Mouse (Mus musculus) liver, adult 2 months (tissue): ENCODE measurements around the gene Ncdn. TPM values are rescaled to one million over a fixed set of nuclear protein-coding genes. Genes with fewer than 3 reads are reported as not detected.

Experiments
- DNase-seq: peaks from one replicate; pipeline ENCODE4 v3.0.0-alpha.2; 2011; ENCODE audit warnings: low read depth, low spot score; ENCODE audit errors: extremely low read depth
- H3K27ac ChIP-seq: fragments of 200-500 bp; replicated peaks from 2 replicates; pipeline ENCODE4 v1.5.1; 2012; ENCODE audit warnings: low read depth, mild to moderate bottlenecking, control low read depth, inconsistent platforms, low read length; ENCODE audit not compliant: insufficient read depth
- H3K27me3 ChIP-seq: fragments of 200-500 bp; 2 replicates; pipeline ENCODE4 v1.6.1; 2012; ENCODE audit warnings: mild to moderate bottlenecking, moderate library complexity, low read length, inconsistent platforms; ENCODE audit not compliant: control insufficient read depth, insufficient read depth
- H3K36me3 ChIP-seq: fragments of 200-500 bp; 2 replicates; pipeline ENCODE4 v1.6.1; 2012; ENCODE audit warnings: low read length, inconsistent platforms; ENCODE audit not compliant: control insufficient read depth, insufficient read depth
- H3K4me1 ChIP-seq: fragments of 200-500 bp; 2 replicates; pipeline ENCODE4 v1.6.1; 2011; ENCODE audit warnings: low read length; ENCODE audit not compliant: control insufficient read depth, insufficient read depth
- H3K4me3 ChIP-seq: fragments of 200-500 bp; 2 replicates; pipeline ENCODE4 v1.5.1; 2011; ENCODE audit warnings: low read depth, mild to moderate bottlenecking, control low read depth, low read length, moderate library complexity; ENCODE audit not compliant: insufficient read depth
- H3K79me2 ChIP-seq: fragments of 200-500 bp; 2 replicates; pipeline ENCODE4 v1.6.1; 2012; ENCODE audit warnings: inconsistent platforms, mild to moderate bottlenecking, low read length, moderate library complexity; ENCODE audit not compliant: control insufficient read depth, insufficient read depth
- H3K9ac ChIP-seq: fragments of 200-500 bp; 2 replicates; pipeline ENCODE4 v1.6.1; 2012; ENCODE audit warnings: low read depth, mild to moderate bottlenecking, control low read depth, inconsistent platforms, low read length
- CTCF ChIP-seq: fragments of 200-500 bp; IDR thresholded peaks from 2 replicates; pipeline ENCODE4 v1.5.1; 2011; ENCODE audit warnings: low read depth, low read length, control low read depth
- POLR2A ChIP-seq: fragments of 200-500 bp; IDR thresholded peaks from 2 replicates; pipeline ENCODE4 v1.6.1; 2011; ENCODE audit warnings: low read length, control low read depth; ENCODE audit not compliant: insufficient read depth; ENCODE audit errors: extremely low read depth
- WGBS: fragments of 180-500 bp; shearing (Covaris S2); methylation state at CpG from one replicate; pipeline ENCODE4 v1.1.7; 2018; 5-methylcytosine and 5-hydroxymethylcytosine counted together
- polyA plus RNA-seq: library from polyadenylated mRNA; depleted of rRNA; stranded (reverse); fragments of >200 nt; gene quantifications from 2 replicates; pipeline ENCODE4 v1.2.3, GENCODE M21; 2012; rRNA removed
- total RNA-seq: library from RNA; depleted of rRNA; stranded (reverse); fragments of >200 nt; gene quantifications from 2 replicates; pipeline ENCODE4 v1.2.3, GENCODE M21; 2014; rRNA removed

The Ncdn gene
- total and polyA plus RNA-seq, 2 experiments: 2.4 to 12.8 TPM

DNA sequence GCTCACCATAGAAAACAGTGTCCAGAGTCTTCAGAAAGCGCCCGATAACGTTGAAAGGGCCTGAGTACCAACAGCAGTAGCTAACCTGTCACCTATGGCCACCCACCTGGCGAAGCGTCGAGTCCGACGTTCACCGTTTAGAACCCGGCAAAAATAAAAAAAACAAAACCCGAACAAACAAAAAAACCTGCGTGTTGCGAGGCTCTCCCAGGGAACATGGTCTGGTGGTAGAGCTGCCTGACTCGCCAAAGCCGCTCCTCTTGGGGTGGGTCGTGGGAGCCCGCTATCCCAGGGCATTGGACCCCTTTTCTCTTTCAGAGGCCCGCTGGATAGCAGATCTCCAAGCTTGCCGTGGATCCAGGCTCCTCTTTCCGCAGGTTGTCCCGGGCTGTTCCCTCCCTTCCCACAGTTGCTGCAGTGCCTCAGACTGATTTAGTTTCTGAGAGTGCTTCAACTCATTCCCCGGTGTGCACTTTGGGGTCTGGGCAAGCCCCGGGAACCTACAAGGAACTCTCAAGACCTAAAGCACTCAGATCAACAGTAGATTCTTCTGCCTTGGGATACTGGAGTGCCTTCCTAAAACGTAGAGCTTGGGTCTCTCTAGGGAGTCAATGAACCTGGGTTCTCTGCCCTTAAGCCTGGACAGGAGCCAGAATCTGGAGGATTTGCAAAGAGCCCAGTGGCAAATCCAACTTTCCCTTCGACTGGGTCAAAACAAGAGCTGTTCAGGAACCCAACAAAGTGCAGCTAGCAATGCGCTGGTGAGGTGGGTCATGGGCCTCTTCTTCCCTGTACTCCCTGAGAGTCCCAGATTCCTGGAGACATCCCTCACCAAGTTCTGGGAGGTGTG is 20.5 kb downstream of the Ncdn start:
- peaks cover 33% of the 10 kb centered on the region for H3K27me3 ChIP-seq
- WGBS: 6% methylated on average over 26 of the region's 26 CpGs
- peak; percentile 74 for DNase-seq

DNA sequence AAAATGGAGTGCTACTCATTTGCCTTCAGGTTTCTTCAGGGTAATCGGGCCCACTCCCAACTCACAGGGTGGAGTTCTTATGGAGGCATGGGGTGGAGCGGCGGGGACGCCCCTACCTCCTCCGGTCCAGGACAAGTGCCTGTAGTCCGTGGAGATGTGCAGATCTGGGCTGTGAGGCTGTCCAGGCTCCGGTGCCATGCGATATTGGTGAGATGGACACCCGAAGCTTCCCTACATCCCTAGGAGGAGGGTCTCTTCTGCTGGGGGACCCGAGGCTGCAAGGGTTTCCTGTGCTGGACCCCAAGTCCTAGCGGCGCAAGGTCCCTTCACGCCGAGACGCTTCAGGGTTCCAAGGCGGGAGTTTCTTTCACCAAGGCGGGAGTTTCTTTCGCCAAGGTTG is 21.1 kb downstream of the Ncdn start:
- H3K36me3 ChIP-seq: no peaks in the 10 kb centered on the region
- H3K4me1 ChIP-seq: peaks cover 4% of the 10 kb centered on the region
- 6% methylated on average over 18 of the region's 18 CpGs for WGBS
- H3K27me3 ChIP-seq: peaks cover 33% of the 10 kb centered on the region
- H3K4me3 ChIP-seq: no peak overlapping the region
- DNase-seq: no peak
- no peak overlapping the region for H3K27ac ChIP-seq
- H3K9ac ChIP-seq: no peak overlapping the region
- no peak for TF ChIP-seq POLR2A
- TF ChIP-seq CTCF: no peak
- H3K79me2 ChIP-seq: no peaks in the 10 kb centered on the region

More for the DNA sequence above, 20.5 kb downstream of the Ncdn start:
- TF ChIP-seq POLR2A: no peak
- no peak for TF ChIP-seq CTCF
- H3K4me3 ChIP-seq: no peak overlapping the region
- H3K27ac ChIP-seq: no peak overlapping the region
- H3K9ac ChIP-seq: no peak overlapping the region
- peaks cover 4% of the 10 kb centered on the region for H3K4me1 ChIP-seq
- H3K79me2 ChIP-seq: no peaks in the 10 kb centered on the region
- no peaks in the 10 kb centered on the region for H3K36me3 ChIP-seq

DNA sequence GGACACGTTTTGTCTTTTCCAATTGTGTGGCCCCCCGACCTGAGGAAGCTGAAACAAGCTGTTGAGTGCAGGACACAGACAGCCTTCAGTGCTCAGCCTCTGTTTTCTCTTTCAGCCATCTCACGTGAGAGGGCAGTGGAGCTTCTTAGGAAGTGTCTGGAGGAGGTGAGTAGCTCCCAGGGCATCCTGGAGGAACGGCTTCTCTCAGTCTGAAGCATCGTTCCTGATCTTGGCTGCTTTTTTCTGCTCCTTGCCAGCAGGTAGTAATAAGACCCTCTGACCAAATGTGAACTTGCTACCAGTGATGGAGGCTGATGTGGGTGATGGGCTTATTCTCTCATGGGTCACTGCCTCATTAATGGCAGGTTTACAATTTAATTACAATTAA is 45.8 kb downstream of the Ncdn start:
- Histone ChIP-seq H3K4me3 (no peak overlapping the region), H3K27ac (no peak overlapping the region), H3K27me3 (no peaks in the 10 kb centered on the region), H3K36me3 (peaks cover 56% of the 10 kb centered on the region), H3K79me2 (no peaks in the 10 kb centered on the region), H3K4me1 (no peaks in the 10 kb centered on the region), H3K9ac (no peak overlapping the region)
- TF ChIP-seq POLR2A (no peak), CTCF (no peak)
- 94% methylated on average over 5 of the region's 5 CpGs for WGBS
- no peak for DNase-seq

DNA sequence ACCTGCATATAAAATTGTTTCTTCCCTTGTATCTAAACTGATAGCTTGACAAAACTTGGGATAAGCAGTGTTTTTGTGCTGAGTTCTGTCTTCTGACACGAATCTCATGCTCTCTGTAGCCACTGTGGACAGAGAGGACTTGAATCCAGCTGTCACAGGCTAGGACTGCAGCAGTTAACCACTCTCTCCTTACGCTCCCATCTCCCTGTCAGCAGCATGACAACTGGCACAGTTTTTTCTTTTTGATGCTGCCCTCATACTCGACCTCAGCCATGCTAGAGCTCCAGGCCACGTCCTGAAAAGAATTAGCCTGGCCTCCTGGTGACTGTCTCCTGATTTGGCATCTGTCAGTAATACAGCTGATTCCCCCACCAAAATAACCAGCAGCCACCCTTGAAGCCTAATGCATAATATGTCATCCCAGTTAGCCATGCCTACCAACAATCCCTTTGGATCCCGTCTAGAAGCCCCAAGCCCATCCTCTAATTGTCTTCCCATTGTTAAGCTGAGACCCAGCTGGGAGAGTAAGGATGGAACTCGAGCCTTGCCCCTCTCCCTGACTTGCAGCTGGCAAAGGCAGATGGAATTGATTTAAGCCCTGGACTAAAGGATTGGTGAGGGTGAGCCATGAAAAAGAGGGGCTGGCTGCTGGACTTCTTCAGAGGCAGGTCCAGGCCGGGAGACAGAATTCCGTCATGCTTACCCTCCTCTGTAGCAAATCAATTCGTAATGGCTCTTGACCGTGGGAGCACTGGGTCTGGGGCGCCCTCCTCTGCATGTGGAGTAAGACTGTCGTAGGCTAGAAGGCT is 46.4 kb downstream of the Ncdn start:
- Histone ChIP-seq H3K4me3 (no peak overlapping the region), H3K79me2 (no peaks in the 10 kb centered on the region), H3K36me3 (peaks cover 61% of the 10 kb centered on the region), H3K4me1 (no peaks in the 10 kb centered on the region), H3K27ac (no peak overlapping the region), H3K9ac (no peak overlapping the region), H3K27me3 (no peaks in the 10 kb centered on the region)
- TF ChIP-seq CTCF: no peak
- no peak for TF ChIP-seq POLR2A
- WGBS: 91% methylated on average over 12 of the region's 12 CpGs
- DNase-seq: no peak

DNA sequence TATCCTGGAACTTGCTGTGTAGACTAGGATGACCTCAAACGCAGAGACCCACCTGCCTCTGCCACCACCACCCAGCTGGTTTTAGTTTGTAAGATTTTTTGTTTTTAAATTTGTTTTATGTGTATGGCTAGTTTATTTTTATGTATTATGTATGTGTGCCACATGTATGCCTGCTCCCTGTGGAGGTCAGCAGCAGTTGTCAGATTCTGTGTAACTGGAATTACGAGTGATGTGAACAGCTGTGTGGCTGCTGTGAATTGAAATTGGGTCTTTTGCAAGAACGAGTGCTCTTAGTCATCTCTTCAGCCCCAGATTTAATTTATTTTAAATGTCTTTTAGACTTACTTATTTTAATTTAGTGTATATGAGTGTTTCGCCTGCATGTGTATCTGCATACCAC is 56.3 kb downstream of the Ncdn start:
- 94% methylated on average over 4 of the region's 4 CpGs for WGBS
- DNase-seq: no peak
- peaks cover 3% of the 10 kb centered on the region; the same call in 1 of the 2 replicates for H3K79me2 ChIP-seq
- TF ChIP-seq CTCF (no peak), POLR2A (no peak)
- H3K27ac ChIP-seq: no peak overlapping the region
- no peak overlapping the region for H3K4me3 ChIP-seq
- H3K9ac ChIP-seq: no peak overlapping the region
- peaks cover 41% of the 10 kb centered on the region for H3K36me3 ChIP-seq
- H3K27me3 ChIP-seq: no peaks in the 10 kb centered on the region
- no peaks in the 10 kb centered on the region for H3K4me1 ChIP-seq

Other genes with a start within 250 kb of the Ncdn start
- 2.2 and 2.3 TPM in 2 replicates for gene Ago4, start 220.0 kb downstream of the Ncdn start, total RNA-seq
- gene Ago4, start 220.0 kb downstream of the Ncdn start, polyA plus RNA-seq: 0.65 and 0.82 TPM in 2 replicates
- gene Clspn, start 196.5 kb downstream of the Ncdn start, total RNA-seq: 0.28 and 0.40 TPM in 2 replicates
- gene Clspn, start 196.5 kb downstream of the Ncdn start, polyA plus RNA-seq: 0.05 and 0.15 TPM in 2 replicates
- 3.3 and 3.7 TPM in 2 replicates for gene 5730409E04Rik, start 143.6 kb downstream of the Ncdn start, total RNA-seq
- 4.5 and 4.8 TPM in 2 replicates for gene 5730409E04Rik, start 143.6 kb downstream of the Ncdn start, polyA plus RNA-seq
- 94.4 and 99.1 TPM in 2 replicates for gene Psmb2, start 75.8 kb downstream of the Ncdn start, total RNA-seq
- 149 and 192 TPM in 2 replicates for gene Psmb2, start 75.8 kb downstream of the Ncdn start, polyA plus RNA-seq
- not detected in 2 replicates for gene Tfap2e, start 17.2 kb downstream of the Ncdn start, total RNA-seq
- gene Tfap2e, start 17.2 kb downstream of the Ncdn start, polyA plus RNA-seq: not detected in 2 replicates
- 8.9 and 12.8 TPM in 2 replicates for gene AU040320, start 106 bp upstream of the Ncdn start, total RNA-seq
- gene AU040320, start 106 bp upstream of the Ncdn start, polyA plus RNA-seq: 13.0 and 13.7 TPM in 2 replicates
- 10.0 and 11.1 TPM in 2 replicates for gene Zmym4, start 214.7 kb upstream of the Ncdn start, total RNA-seq
- gene Zmym4, start 214.7 kb upstream of the Ncdn start, polyA plus RNA-seq: 1.6 and 1.7 TPM in 2 replicates